Mouse (Mus musculus): ENCODE results near the gene Heatr9.
A peak's percentile ranks its signal among the peaks of the same experiment; 100 is the strongest.

DNA sequence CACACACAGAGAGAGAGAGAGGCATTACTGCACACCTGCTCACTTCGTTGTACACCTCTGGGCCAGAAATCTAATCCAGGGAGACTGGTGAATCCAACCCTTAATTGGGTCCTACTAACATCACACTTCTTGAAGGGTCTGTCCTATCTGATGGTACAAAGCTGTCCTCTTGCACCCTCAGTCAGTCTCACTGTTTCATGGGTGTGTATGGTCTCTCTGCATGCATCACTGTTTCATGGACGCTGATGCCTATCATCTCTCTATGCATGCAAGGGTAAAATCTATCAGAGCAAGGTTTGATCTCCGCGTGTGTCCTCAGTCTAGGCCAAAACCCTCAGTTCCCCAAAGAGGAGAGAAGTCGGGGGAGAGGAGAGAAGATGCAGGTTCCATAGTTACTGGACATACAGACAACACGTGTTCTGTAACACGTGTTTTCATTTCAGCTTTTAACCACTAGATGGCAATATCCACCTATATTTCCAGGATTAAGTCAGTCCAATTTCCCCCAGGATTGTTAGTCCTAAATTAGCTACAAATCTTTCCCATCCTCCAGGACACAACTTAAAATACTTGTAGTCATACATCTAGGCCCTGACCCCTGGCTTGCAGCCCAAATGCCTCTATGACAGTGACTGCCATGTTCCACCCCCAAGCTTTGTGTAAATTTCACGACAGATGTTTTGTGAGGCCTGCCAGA, 34.3 kb upstream of the Heatr9 start:
- TF ChIP-seq POLR2A (IDR thresholded peaks at IDR 0.05; ENCODE audit: low read depth, low read length) (no peak), CTCF (IDR thresholded peaks at IDR 0.05; ENCODE audit: extremely low read depth, insufficient read length, insufficient replicate concordance, low read depth, low read length) (peak; percentile 29; the same call in 1 of the 2 replicates)

Data from small intestine, adult 2 months (tissue).